Mouse (Mus musculus) erythroblast, embryonic 14.5 days (primary cell): Measurements from ENCODE around the gene Gpr176.

Source experiments
- GATA1 ChIP-seq: IDR thresholded peaks from 2 replicates; pipeline ENCODE4 v1.6.1; 2012; ENCODE audit warnings: low read length, inconsistent platforms, mixed read lengths
- TAL1 ChIP-seq: IDR thresholded peaks from 3 replicates; pipeline ENCODE4 v1.6.1; 2012; ENCODE audit warnings: low read length, inconsistent platforms, mixed read lengths

GRCm38 (mm10) chr2:118372901-118373571 lies at the start of gene Gpr176:
- TF ChIP-seq GATA1: no peak
- no peak for TF ChIP-seq TAL1
